Comparison of ENCODE assay signal across 12 mouse cellular contexts in genomic region chr19:42510276-42511171, GRCm38 (mm10). TPM values are rescaled to one million over a fixed set of nuclear protein-coding genes. Genes with fewer than 3 reads are reported as not detected.
DNase-seq lines count a peak whose midpoint lies in the region; ATAC-seq and TF ChIP-seq lines count a peak whose summit lies in the region.
"Had no signal": no experiment of that assay in that cellular context is flagged by ENCODE, and none has a peak within 500 bp of the region (broad histone marks: within the 10 kb centered on the region; RNA-seq: fewer than 3 reads in every experiment).

No protein-coding gene starts in this region.

- H3K4me3 ChIP-seq in heart, adult 2 months = no peak overlapping the region
- H3K4me3 ChIP-seq in thymus, adult 2 months (ENCODE audit: control insufficient read depth, insufficient read depth, low read length) = no peak overlapping the region
- H3K4me3 ChIP-seq in lung, embryonic 14.5 days (ENCODE audit: low read depth, low read length) = no peak overlapping the region
- H3K4me3 ChIP-seq: erythroblast, embryonic 14.5 days; midbrain, embryonic 10.5 days had no signal

- peak in 1 of 2 experiments; percentile 27 for DNase-seq in heart, adult 2 months
- DNase-seq in heart, postnatal 10 days = no peak
- peak; percentile 13 for DNase-seq in thymus, postnatal 4 days
- DNase-seq in thymus, adult 2 months = no peak
- DNase-seq in lung, embryonic 14.5 days = peak; percentile 23
- DNase-seq in yolk sac, embryonic 10.5 days (ENCODE audit: low spot score) = peak; percentile 9
- DNase-seq in Muller cell, postnatal 12 days (ENCODE audit: inconsistent ontology term) = no peak
- DNase-seq in right cerebral cortex, adult 2 months (ENCODE audit: low spot score in 2 of 2) = no peak
- DNase-seq: cerebellum, adult 9-10 months; right cerebral cortex, postnatal 4 days had no signal

- no peaks in the 10 kb centered on the region for H3K36me3 ChIP-seq in heart, adult 2 months (ENCODE audit: control insufficient read depth, insufficient read depth, low read length)
- no peaks in the 10 kb centered on the region for H3K36me3 ChIP-seq in thymus, adult 2 months (ENCODE audit: control insufficient read depth, insufficient read depth, low read length)
- H3K36me3 ChIP-seq in lung, embryonic 14.5 days (ENCODE audit: insufficient read depth) = no peaks in the 10 kb centered on the region
- H3K36me3 ChIP-seq: midbrain, embryonic 10.5 days had no signal

- no peak overlapping the region for H3K27ac ChIP-seq in heart, adult 2 months
- no peak overlapping the region for H3K27ac ChIP-seq in thymus, adult 2 months (ENCODE audit: control insufficient read depth, insufficient read depth, low read length)
- no peak overlapping the region for H3K27ac ChIP-seq in lung, embryonic 14.5 days (ENCODE audit: low read depth)
- H3K27ac ChIP-seq: midbrain, embryonic 10.5 days had no signal

- ATAC-seq in lung, embryonic 14.5 days (ENCODE audit: insufficient read depth) = no peak

- no peak overlapping the region for H3K4me2 ChIP-seq in lung, embryonic 14.5 days

- no peak for TF ChIP-seq EP300 in heart, adult 2 months (IDR thresholded peaks at IDR 0.05; ENCODE audit: insufficient read depth, low read depth, low read length)

- peak; percentile 26 for TF ChIP-seq CTCF in heart, adult 2 months (IDR thresholded peaks at IDR 0.05)
- no peak for TF ChIP-seq CTCF in thymus, adult 2 months (IDR thresholded peaks at IDR 0.05; ENCODE audit: borderline replicate concordance, control insufficient read depth, extremely low read depth, insufficient read depth, low read length, poor library complexity)
- peak; percentile 14; the same call in 1 of the 2 replicates for TF ChIP-seq CTCF in lung, embryonic 14.5 days (IDR thresholded peaks at IDR 0.05; ENCODE audit: low read depth)

- H3K27me3 ChIP-seq in heart, adult 2 months (ENCODE audit: control insufficient read depth, insufficient read depth, low read length) = no peaks in the 10 kb centered on the region
- H3K27me3 ChIP-seq in thymus, adult 2 months (ENCODE audit: control insufficient read depth, insufficient read depth, low read length) = no peaks in the 10 kb centered on the region
- no peaks in the 10 kb centered on the region for H3K27me3 ChIP-seq in lung, embryonic 14.5 days (ENCODE audit: insufficient read depth, low read length)

- WGBS in heart, adult 2 months = 32% methylated on average over 16 of the region's 16 CpGs
- 54% methylated on average over 16 of the region's 16 CpGs for WGBS in thymus, adult 2 months
- WGBS in lung, embryonic 14.5 days = 32% methylated on average over 16 of the region's 16 CpGs

- TF ChIP-seq POLR2A in heart, adult 2 months (IDR thresholded peaks at IDR 0.05; ENCODE audit: insufficient read depth, low read depth, low read length) = no peak
- no peak for TF ChIP-seq POLR2A in thymus, adult 2 months (IDR thresholded peaks at IDR 0.05; ENCODE audit: control insufficient read depth, extremely low read depth, insufficient read depth, low read length, poor library complexity)

- H3K79me2 ChIP-seq in heart, adult 2 months (replicated peaks; ENCODE audit: control insufficient read depth, insufficient read depth, low read length) = no peaks in the 10 kb centered on the region

- intact Hi-C loops in heart, adult 2 months (cut with DNase I) = loop anchor here (10.0 kb wide), 1 partner anchor 706 kb away; the partner anchor contains the start of gene Arhgap19
- intact Hi-C loops in heart, postnatal 10 days (cut with DNase I) = no loop called here

- H3K4me1 ChIP-seq in heart, adult 2 months (ENCODE audit: control insufficient read depth, insufficient read depth, low read length) = no peaks in the 10 kb centered on the region
- H3K4me1 ChIP-seq in thymus, adult 2 months (replicated peaks; ENCODE audit: control insufficient read depth, insufficient read depth, low read length) = no peaks in the 10 kb centered on the region
- no peaks in the 10 kb centered on the region for H3K4me1 ChIP-seq in lung, embryonic 14.5 days (ENCODE audit: insufficient read depth)

- no peaks in the 10 kb centered on the region for H3K9me3 ChIP-seq in lung, embryonic 14.5 days (ENCODE audit: low read depth, low read length)
- H3K9me3 ChIP-seq: midbrain, embryonic 10.5 days had no signal

- no peak overlapping the region for H3K9ac ChIP-seq in heart, adult 2 months (ENCODE audit: low read depth, low read length)
- no peak overlapping the region for H3K9ac ChIP-seq in lung, embryonic 14.5 days

RNA-seq across cellular contexts. Expression of gene R3hcc1l, which starts 8.0 kb away (rescaled TPM):
- 10 to 100 TPM; 28.2 to 28.7 TPM for total RNA-seq in heart, adult 2 months (2021)
- polyA plus RNA-seq in heart, adult 2 months (2012; rRNA removed) = 2.7 and 5.1 TPM in 2 replicates
- total RNA-seq in heart, postnatal 10 days (2021) = 10 to 100 TPM; 20.4 to 22.1 TPM
- polyA plus RNA-seq in thymus, adult 2 months (2012; rRNA removed) = 6.3 and 7.7 TPM in 2 replicates
- 20.8 and 22.5 TPM in 2 replicates for polyA plus RNA-seq in lung, embryonic 14.5 days (2014; fragmentation: Nextera tagmentation; extraction: Ambion mirVana)

Comparison
In these comparisons a context has a peak if more than half of its experiments do, and no peak if none do; other contexts are left out.
1. DNase-seq: peak in thymus, postnatal 4 days (single experiment), lung, embryonic 14.5 days (single experiment) and yolk sac, embryonic 10.5 days (single experiment); none in heart, postnatal 10 days (0 of 2), thymus, adult 2 months (single experiment), Muller cell, postnatal 12 days (single experiment) and right cerebral cortex, adult 2 months (0 of 2).